Mouse (Mus musculus): Measurements from ENCODE around the gene Qpctl.
A peak's percentile ranks its signal among the peaks of the same experiment; 100 is the strongest.

Gene Qpctl

DNA sequence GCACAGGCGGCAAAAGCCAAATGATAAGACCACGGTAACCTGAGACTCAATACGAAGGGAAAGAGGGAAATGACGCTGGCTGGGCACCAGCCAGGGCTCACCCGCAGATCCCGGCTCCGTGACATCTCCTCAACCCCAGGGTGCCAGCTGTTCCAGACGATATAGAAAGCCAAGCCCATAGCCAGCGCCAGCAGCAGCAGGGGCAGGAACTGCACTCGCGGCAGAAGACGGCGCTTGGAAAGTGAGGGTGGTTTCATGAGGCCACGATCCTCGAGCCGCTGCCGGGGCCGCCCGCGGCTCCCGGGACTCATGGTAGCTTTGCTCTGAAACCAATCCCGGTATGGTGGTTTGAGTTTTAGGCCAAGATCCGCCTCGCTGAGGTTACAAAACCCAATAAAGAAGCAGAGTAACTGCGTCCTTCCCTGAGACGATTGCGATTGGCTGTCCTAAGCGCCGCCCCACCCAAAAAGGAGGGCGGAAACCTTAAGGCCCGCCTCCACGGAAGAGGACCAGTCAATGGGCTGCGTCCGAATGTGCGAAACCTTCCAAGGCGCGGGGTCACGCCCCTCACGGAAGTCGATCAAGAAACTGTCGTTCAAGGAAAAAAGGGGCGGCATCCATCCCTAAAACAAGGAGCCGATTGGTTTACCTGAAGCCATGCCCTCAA is at the start of gene Qpctl:
Qpctl (minus strand) TSS at position 417 of the 667 bp plus-strand sequence.
- DNase-seq, result peak; percentile 99

- DNase-seq, result peak; percentile 59
Measured at GRCm38 (mm10) chr7:19197985-19198384, 48.9 kb upstream of the Qpctl start.

DNA sequence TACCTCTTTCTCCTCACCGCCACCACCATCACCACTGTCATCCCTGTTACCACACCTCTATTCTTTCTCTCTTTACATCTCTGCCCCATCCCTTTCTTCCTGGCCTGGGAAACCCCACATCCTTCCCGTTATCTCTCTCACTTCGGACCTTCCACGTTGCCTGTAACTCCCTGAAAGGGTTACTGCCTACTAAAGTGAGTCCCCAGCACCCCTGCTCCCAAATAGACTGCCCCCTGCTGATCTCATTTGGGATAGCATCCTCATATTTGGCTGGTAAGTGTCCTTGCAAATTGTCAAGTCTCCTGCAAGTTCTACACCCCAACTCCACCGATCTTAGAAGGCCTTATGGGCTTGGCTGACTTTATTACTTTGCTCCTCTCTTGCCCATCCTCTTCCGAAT is 47.6 kb upstream of the Qpctl start:
- peak; percentile 64 for DNase-seq

DNA sequence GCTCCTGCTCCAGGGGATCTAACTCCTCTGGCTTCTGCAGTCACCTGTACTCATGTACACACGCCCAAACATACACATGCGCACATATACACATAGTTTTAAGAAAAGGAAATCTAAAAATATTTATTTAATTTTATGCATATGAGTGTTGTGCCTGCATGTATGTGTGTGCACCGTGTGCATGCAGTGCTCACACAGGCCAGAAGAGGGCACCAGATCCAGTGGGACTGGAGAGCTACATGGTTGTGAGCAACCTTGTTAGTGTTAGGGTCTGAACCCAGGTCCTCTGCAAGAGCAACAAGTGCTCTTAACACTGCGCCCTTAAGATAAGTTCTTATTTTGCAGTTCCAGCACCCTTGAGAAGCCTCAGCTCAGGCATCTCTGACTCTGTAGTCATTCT is 45.6 kb upstream of the Qpctl start:
- DNase-seq, result no peak

- peak; percentile 69 for DNase-seq
Measured at GRCm38 (mm10) chr7:19184758-19185157, 35.7 kb upstream of the Qpctl start.

DNA sequence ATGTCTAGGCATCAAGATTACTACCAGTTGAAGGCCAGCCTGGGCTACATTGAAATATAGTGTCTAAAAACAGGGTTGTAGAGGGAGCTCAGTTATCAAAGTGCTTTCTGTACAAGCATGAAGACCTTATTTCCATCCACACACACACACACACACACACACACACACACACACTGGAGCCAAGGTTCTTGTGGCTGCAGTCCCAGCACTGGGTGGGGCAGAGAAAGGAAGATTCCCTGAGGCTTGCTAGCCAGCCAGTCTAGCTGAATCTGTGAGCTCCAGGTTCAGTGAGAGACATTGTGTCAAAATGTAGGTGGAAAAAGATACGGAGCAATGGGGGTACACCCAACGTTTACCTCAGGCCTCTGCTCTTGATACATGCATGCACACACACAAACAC is 35.2 kb upstream of the Qpctl start:
- DNase-seq, result peak; percentile 32

GRCm38 (mm10) chr7:19180862-19181429 is 31.9 kb upstream of the Qpctl start:
- peak; percentile 80 for DNase-seq

GRCm38 (mm10) chr7:19179936-19180335 is 30.8 kb upstream of the Qpctl start:
- no peak for DNase-seq

DNA sequence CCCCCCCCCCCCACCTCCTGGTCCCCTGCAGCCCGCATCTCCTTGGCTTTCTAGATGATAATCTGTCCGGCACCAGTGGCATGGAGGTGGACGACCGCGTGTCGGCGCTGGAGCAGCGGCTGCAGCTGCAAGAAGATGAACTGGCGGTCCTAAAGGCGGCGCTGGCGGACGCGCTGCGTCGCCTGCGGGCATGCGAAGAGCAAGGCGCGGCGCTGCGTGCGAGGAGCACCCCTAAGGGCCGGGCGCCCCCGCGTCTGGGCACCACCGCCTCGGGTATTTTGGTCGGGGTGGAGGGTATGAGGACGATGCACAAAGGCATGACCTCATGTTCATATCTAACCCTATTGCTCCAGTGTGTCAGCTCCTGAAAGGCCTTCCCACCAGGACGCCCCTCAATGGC is 30.1 kb upstream of the Qpctl start:
- peak; percentile 85 for DNase-seq

GRCm38 (mm10) chr7:19178443-19179092 is 29.5 kb upstream of the Qpctl start:
- peak; percentile 85 for DNase-seq

GRCm38 (mm10) chr7:19178035-19178434 is 28.9 kb upstream of the Qpctl start:
- no peak for DNase-seq

DNA sequence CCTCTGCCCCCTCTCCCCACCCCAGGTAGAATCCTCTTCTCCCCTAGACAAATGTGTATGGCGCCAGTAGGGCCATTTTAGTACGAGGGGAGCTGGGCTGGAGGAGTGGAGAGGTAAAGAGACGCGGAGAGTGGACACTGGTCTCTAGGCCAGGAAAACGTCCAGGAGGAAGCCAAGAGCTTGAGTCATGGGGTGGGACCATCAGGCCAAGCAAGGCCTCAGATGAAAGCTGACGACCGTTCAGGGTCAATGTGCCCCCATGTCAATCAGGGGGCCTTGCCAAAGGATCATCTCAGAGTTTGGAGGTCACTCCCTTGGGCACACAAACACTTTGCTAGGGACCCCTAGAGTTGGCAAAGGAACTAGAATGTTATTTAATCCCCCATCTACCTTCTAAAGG is 28.1 kb upstream of the Qpctl start:
- DNase-seq, result no peak

DNA sequence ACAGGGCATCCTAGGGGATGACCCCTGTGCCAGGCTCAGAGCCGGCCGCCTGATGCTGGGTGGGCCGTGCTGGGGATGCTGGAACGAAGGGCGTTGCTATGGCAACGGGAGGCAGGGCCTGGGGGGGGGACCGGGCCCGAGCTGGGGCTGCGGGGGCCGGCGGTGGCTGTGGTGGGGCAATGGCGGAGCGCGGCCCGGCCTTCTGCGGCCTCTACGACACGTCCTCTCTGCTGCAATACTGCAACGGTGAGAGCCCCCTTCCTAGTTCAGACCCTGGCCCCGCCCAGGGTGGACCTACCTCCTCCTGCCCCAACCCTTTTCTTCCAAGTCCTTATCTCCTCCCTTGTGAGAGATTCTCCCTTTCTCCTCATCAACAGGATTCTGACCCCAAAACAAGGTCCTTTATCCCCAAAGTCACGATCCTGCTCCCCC is 27.4 kb upstream of the Qpctl start:
- DNase-seq, result peak; percentile 38

- peak; percentile 69 for DNase-seq
Measured at GRCm38 (mm10) chr7:19175708-19176515, 26.8 kb upstream of the Qpctl start, which contains the start of gene Eml2. TSS of gene Eml2 (plus strand) at chr7:19176421.

GRCm38 (mm10) chr7:19172874-19173273 is 23.8 kb upstream of the Qpctl start:
- DNase-seq, result peak; percentile 96

DNA sequence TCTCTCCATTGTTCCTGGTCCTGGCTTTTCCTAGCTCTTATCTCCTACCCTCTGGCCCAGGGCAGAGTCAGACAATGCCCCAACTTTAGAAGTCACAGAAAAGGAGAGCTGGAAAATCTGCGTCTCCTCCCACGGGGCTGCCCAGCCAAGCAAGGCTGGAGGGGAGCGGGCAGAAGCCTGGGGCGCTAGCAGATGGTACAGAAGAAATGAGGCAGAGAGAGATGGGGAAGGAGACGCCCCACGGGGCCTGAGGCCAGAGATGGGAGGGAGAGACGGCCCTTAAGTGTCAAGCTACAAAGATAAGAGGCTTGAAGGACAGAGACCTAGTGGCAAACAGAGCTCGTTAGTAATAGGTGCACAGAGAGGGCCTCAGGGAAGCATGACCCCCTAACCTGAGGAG is 22.7 kb upstream of the Qpctl start:
- no peak for DNase-seq

GRCm38 (mm10) chr7:19170142-19170541 is 21.1 kb upstream of the Qpctl start:
- DNase-seq, result peak; percentile 62

DNA sequence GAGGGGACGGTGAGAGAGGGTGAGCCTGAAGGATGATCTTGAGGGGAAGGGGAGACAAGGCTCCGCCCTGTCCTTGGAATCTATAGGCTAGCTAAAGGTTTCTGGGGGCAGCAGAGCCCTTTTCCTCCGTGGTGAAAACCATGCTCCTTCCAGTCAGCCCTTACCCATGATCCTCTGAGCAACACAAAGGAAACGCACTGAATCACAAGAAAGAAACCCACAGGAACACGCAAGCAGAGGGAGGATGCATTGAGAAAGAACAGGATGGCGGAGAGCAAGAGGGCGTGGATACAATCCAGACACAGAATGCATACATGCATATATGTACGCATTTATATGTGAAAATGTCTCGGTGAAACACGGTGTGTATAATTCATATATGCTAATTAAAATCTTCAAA is 20.4 kb upstream of the Qpctl start:
- DNase-seq, result no peak

DNA sequence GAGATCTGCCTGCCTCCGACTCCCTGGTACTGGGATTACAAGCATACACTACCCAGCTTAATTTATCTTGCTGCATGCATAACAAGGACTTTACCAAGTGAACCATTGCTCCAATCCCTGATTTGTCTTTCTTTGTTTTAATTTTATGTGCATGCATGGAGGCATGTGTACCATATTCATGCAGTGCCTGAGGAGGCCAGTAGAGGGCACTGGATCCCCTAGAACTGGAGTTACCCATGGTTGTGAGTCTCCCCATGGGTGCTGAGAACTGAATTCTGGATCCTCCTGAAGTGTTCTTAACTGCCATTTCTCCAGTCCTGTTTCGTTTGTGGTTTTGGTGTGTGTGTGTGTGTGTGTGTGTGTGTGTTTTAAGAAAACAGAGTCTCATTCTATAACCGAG is 17.9 kb upstream of the Qpctl start:
- DNase-seq, result no peak

- peak; percentile 38 for DNase-seq
Measured at GRCm38 (mm10) chr7:19165656-19166423, 16.7 kb upstream of the Qpctl start, which contains the start of gene Gipr. TSS of gene Gipr (minus strand) at chr7:19166127.

GRCm38 (mm10) chr7:19164978-19165377 is 15.9 kb upstream of the Qpctl start:
- peak; percentile 41 for DNase-seq

- DNase-seq, result peak; percentile 62
Measured at GRCm38 (mm10) chr7:19164189-19164588, 15.1 kb upstream of the Qpctl start.
